Mouse (Mus musculus) lung, embryonic 15.5 days (tissue): Measurements from ENCODE around the gene Nr2e3. TPM values are rescaled to one million over a fixed set of nuclear protein-coding genes. Genes with fewer than 3 reads are reported as not detected.
"Not testable (repeated sequence)": the region's sequence is repeated elsewhere in the genome, so short reads cannot be mapped to it uniquely, and the experiment has no call there.

ENCODE experiments used
- ATAC-seq: fragments of 200-750 bp; cut with Nextera tagmentation; 2 replicates; pipeline ENCODE4 v1.8.0; 2017; ENCODE audit warnings: moderate number of reproducible peaks, borderline replicate concordance; ENCODE audit not compliant: low FRiP score, low TSS enrichment; ENCODE audit errors: extremely low read depth
- H3K27ac ChIP-seq: fragments of 300-500 bp; sonication (generic); 2 replicates; pipeline ENCODE4 v1.5.1; 2015; ENCODE audit warnings: moderate library complexity, mild to moderate bottlenecking, inconsistent platforms
- H3K27me3 ChIP-seq: fragments of 300-500 bp; sonication (generic); 2 replicates; pipeline ENCODE4 v1.6.1; 2015; ENCODE audit warnings: inconsistent platforms
- H3K36me3 ChIP-seq: fragments of 300-500 bp; sonication (generic); 2 replicates; pipeline ENCODE4 v1.6.1; 2015; ENCODE audit warnings: inconsistent platforms
- H3K4me1 ChIP-seq: fragments of 300-500 bp; sonication (generic); 2 replicates; pipeline ENCODE4 v1.6.1; 2015; ENCODE audit warnings: inconsistent platforms
- H3K4me2 ChIP-seq: fragments of 300-500 bp; sonication (generic); 2 replicates; pipeline ENCODE4 v1.6.1; 2015; ENCODE audit warnings: inconsistent platforms, mild to moderate bottlenecking, moderate library complexity
- H3K4me3 ChIP-seq: fragments of 300-500 bp; sonication (generic); 2 replicates; pipeline ENCODE4 v1.5.1; 2015; ENCODE audit warnings: mild to moderate bottlenecking, inconsistent platforms
- H3K9ac ChIP-seq: fragments of 300-500 bp; sonication (generic); 2 replicates; pipeline ENCODE4 v1.6.1; 2015; ENCODE audit warnings: inconsistent platforms
- H3K9me3 ChIP-seq: fragments of 300-500 bp; sonication (generic); 2 replicates; pipeline ENCODE4 v1.6.1; 2016; ENCODE audit warnings: inconsistent platforms
- WGBS: fragments of 180-500 bp; shearing (Covaris S2); methylation state at CpG from one replicate; pipeline ENCODE4 v1.1.7; 2015; 5-methylcytosine and 5-hydroxymethylcytosine counted together
- polyA plus RNA-seq: library from polyadenylated mRNA; unstranded; fragments of >200 nt; fragmentation: Nextera tagmentation; extraction: Ambion mirVana; gene quantifications from 2 replicates; pipeline ENCODE4 v1.2.1, GENCODE M21; 2015

The Nr2e3 gene
- polyA plus RNA-seq, 1 experiment from 2014 or later: not detected

- H3K4me1 ChIP-seq: peaks cover 26% of the 10 kb centered on the region
- no peak overlapping the region for H3K4me3 ChIP-seq
- H3K27me3 ChIP-seq: no peaks in the 10 kb centered on the region
- no peak overlapping the region for H3K27ac ChIP-seq
- H3K9me3 ChIP-seq: no peaks in the 10 kb centered on the region
- no peak overlapping the region for H3K9ac ChIP-seq
- 61% methylated on average over 14 of the region's 14 CpGs for WGBS
- no peak overlapping the region for H3K4me2 ChIP-seq
- ATAC-seq: no peak
- no peaks in the 10 kb centered on the region for H3K36me3 ChIP-seq
Measured at GRCm38 (mm10) chr9:59961201-59961955, 919 bp upstream of the Nr2e3 start.

GRCm38 (mm10) chr9:59959276-59959675, 1.2 kb downstream of the Nr2e3 start:
- no peaks in the 10 kb centered on the region for H3K9me3 ChIP-seq
- WGBS: 2% methylated on average over 8 of the region's 8 CpGs
- H3K27ac ChIP-seq: no peak overlapping the region
- H3K9ac ChIP-seq: no peak overlapping the region
- no peaks in the 10 kb centered on the region for H3K27me3 ChIP-seq
- no peak overlapping the region for H3K4me3 ChIP-seq
- peaks cover 16% of the 10 kb centered on the region for H3K4me1 ChIP-seq
- peak; percentile 36; the same call in 1 of the 2 replicates for ATAC-seq
- H3K36me3 ChIP-seq: no peaks in the 10 kb centered on the region
- no peak overlapping the region for H3K4me2 ChIP-seq

DNA sequence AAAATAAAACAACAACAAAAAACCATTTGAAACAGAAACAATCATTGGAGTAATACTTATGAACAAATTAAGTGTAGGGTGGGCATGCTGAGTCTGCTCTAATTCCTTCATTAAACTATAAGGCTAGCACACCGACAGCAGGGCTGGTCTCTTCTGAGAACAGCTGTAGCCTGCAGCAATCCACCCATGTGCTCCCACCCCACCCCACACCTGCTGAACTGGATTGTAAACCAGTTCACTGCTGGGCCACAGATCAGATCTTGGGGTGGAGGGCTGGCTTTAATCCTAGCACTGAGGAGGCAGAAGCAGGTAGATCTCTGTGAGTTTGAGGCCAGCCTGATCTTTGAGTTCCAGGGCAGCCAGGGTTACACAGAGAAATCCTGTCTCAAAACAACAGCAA, 2.3 kb downstream of the Nr2e3 start:
- WGBS: 78% methylated on average over 1 of the region's 1 CpGs
- not testable (repeated sequence) for H3K36me3 ChIP-seq, H3K27me3 ChIP-seq, H3K4me3 ChIP-seq, H3K9ac ChIP-seq, H3K27ac ChIP-seq, H3K9me3 ChIP-seq, ATAC-seq, H3K4me2 ChIP-seq
- peaks cover 15% of the 10 kb centered on the region for H3K4me1 ChIP-seq

GRCm38 (mm10) chr9:59956496-59956895, 4.0 kb downstream of the Nr2e3 start:
- no peak overlapping the region for H3K4me3 ChIP-seq

GRCm38 (mm10) chr9:59955692-59956091, 4.8 kb downstream of the Nr2e3 start:
- Histone ChIP-seq H3K4me2 (no peak overlapping the region; the same call in 1 of the 2 replicates), H3K4me3 (no peak overlapping the region), H3K36me3 (no peaks in the 10 kb centered on the region), H3K9ac (no peak overlapping the region), H3K27ac (no peak overlapping the region), H3K4me1 (peaks cover 18% of the 10 kb centered on the region), H3K27me3 (no peaks in the 10 kb centered on the region), H3K9me3 (no peaks in the 10 kb centered on the region)
- no peak for ATAC-seq
- WGBS: 40% methylated on average over 6 of the region's 6 CpGs

More at GRCm38 (mm10) chr9:59956496-59956895, 4.0 kb downstream of the Nr2e3 start:
- H3K4me1 ChIP-seq: peaks cover 18% of the 10 kb centered on the region
- H3K9me3 ChIP-seq: no peaks in the 10 kb centered on the region
- peak overlapping the region; percentile 42 for H3K4me2 ChIP-seq
- H3K27me3 ChIP-seq: no peaks in the 10 kb centered on the region
- H3K27ac ChIP-seq: no peak overlapping the region
- WGBS: 20% methylated on average over 6 of the region's 6 CpGs
- no peak for ATAC-seq
- H3K9ac ChIP-seq: no peak overlapping the region
- no peaks in the 10 kb centered on the region for H3K36me3 ChIP-seq

DNA sequence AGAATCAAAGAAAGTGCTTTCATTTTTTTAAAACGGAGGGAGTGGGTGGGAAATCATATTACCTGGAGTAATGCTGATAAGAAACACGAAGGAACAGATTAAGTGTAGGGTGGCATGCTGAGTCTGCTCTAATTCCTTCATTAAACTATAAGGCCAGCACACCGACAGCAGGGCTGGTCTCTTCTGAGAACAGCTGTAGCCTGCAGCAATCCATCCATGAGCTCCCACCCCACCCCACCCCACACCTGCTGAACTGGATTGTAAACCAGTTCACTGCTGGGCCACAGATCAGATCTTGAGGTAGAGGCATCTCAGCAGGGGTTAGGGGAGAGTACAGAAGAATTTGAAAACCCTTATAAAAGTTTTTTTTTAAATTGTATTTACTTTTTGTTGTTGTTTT, 5.3 kb downstream of the Nr2e3 start:
- H3K4me2 ChIP-seq: no peak overlapping the region
- H3K27me3 ChIP-seq: no peaks in the 10 kb centered on the region
- no peak overlapping the region for H3K4me3 ChIP-seq
- no peak overlapping the region for H3K27ac ChIP-seq
- no peaks in the 10 kb centered on the region for H3K36me3 ChIP-seq
- 45% methylated on average over 3 of the region's 3 CpGs for WGBS
- peaks cover 18% of the 10 kb centered on the region for H3K4me1 ChIP-seq
- H3K9me3 ChIP-seq: no peaks in the 10 kb centered on the region
- H3K9ac ChIP-seq: no peak overlapping the region
- no peak for ATAC-seq

- no peak overlapping the region for H3K27ac ChIP-seq
- WGBS: 72% methylated on average over 7 of the region's 7 CpGs
Measured at GRCm38 (mm10) chr9:59953556-59953955, 6.9 kb downstream of the Nr2e3 start.

GRCm38 (mm10) chr9:59952515-59953070, 7.9 kb downstream of the Nr2e3 start:
- H3K4me1 ChIP-seq: peaks cover 18% of the 10 kb centered on the region
- H3K9ac ChIP-seq: no peak overlapping the region
- H3K4me2 ChIP-seq: no peak overlapping the region
- no peaks in the 10 kb centered on the region for H3K27me3 ChIP-seq
- no peak overlapping the region for H3K27ac ChIP-seq
- whole genome bisulfite sequencing: 38% methylated on average over 8 of the region's 8 CpGs
- no peaks in the 10 kb centered on the region for H3K9me3 ChIP-seq
- no peaks in the 10 kb centered on the region for H3K36me3 ChIP-seq
- H3K4me3 ChIP-seq: no peak overlapping the region
- no peak for ATAC-seq

More at GRCm38 (mm10) chr9:59953556-59953955, 6.9 kb downstream of the Nr2e3 start:
- Histone ChIP-seq H3K9me3 (no peaks in the 10 kb centered on the region), H3K4me1 (peaks cover 18% of the 10 kb centered on the region), H3K27me3 (no peaks in the 10 kb centered on the region), H3K4me3 (no peak overlapping the region), H3K36me3 (no peaks in the 10 kb centered on the region), H3K9ac (no peak overlapping the region), H3K4me2 (no peak overlapping the region)
- no peak for ATAC-seq

- Histone ChIP-seq H3K4me1 (peaks cover 18% of the 10 kb centered on the region), H3K9me3 (no peaks in the 10 kb centered on the region), H3K9ac (no peak overlapping the region), H3K36me3 (no peaks in the 10 kb centered on the region), H3K4me3 (no peak overlapping the region), H3K27ac (no peak overlapping the region), H3K27me3 (no peaks in the 10 kb centered on the region), H3K4me2 (no peak overlapping the region)
- no peak for ATAC-seq
- WGBS: 58% methylated on average over 4 of the region's 4 CpGs
Measured at GRCm38 (mm10) chr9:59951943-59952342, 8.5 kb downstream of the Nr2e3 start.

GRCm38 (mm10) chr9:59951001-59951750, 9.3 kb downstream of the Nr2e3 start:
- H3K27ac ChIP-seq: no peak overlapping the region
- H3K4me1 ChIP-seq: peaks cover 12% of the 10 kb centered on the region
- H3K4me3 ChIP-seq: no peak overlapping the region
- no peak overlapping the region for H3K9ac ChIP-seq
- H3K27me3 ChIP-seq: no peaks in the 10 kb centered on the region
- no peak for ATAC-seq
- H3K36me3 ChIP-seq: no peaks in the 10 kb centered on the region
- no peaks in the 10 kb centered on the region for H3K9me3 ChIP-seq
- WGBS: 86% methylated on average over 9 of the region's 9 CpGs
- H3K4me2 ChIP-seq: no peak overlapping the region

GRCm38 (mm10) chr9:59949981-59950380, 10.5 kb downstream of the Nr2e3 start:
- Histone ChIP-seq H3K27me3 (no peaks in the 10 kb centered on the region), H3K36me3 (no peaks in the 10 kb centered on the region), H3K4me2 (no peak overlapping the region), H3K9me3 (no peaks in the 10 kb centered on the region), H3K4me1 (peaks cover 3% of the 10 kb centered on the region; the same call in 1 of the 2 replicates), H3K4me3 (no peak overlapping the region), H3K9ac (no peak overlapping the region), H3K27ac (no peak overlapping the region)
- 88% methylated on average over 5 of the region's 5 CpGs for WGBS
- no peak for ATAC-seq

- Histone ChIP-seq H3K27me3 (no peaks in the 10 kb centered on the region), H3K9ac (no peak overlapping the region), H3K9me3 (no peaks in the 10 kb centered on the region), H3K4me1 (peaks cover 3% of the 10 kb centered on the region; the same call in 1 of the 2 replicates), H3K27ac (no peak overlapping the region), H3K36me3 (no peaks in the 10 kb centered on the region), H3K4me2 (no peak overlapping the region), H3K4me3 (no peak overlapping the region)
- no peak for ATAC-seq
- 67% methylated on average over 6 of the region's 6 CpGs for WGBS
Measured at GRCm38 (mm10) chr9:59949511-59949910, 10.9 kb downstream of the Nr2e3 start.
